Mouse (Mus musculus) E14TG2a.4 (cell line): ENCODE measurements around the gene Acss3.

Source experiments
- CTCF ChIP-seq: conservative IDR thresholded peaks from 2 replicates; pipeline ENCODE4 v1.5.1; 2014; ENCODE audit warnings: low read length
- NANOG ChIP-seq: IDR thresholded peaks from 2 replicates; pipeline ENCODE4 v1.6.1; 2014; ENCODE audit warnings: borderline replicate concordance, low read length, mixed read lengths

DNA sequence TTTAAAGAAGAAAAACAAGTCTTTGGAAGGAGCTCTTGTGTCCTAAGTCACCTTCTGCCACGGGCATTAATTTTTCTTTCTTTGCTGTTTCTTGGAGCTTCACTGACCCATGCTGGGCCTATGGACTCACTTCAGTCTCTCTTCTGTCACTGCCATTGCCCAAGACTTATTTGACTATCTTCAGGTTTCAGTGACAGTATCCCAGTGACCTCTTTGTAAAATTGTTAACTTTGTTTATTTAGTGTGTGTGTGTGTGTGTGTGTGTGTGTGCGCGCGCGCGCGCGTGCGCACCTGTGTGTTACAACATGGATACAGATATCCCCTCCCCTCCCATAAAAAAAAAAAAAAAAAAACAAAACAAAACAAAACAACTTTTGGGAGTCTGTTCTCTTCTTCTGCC lies 2.2 kb downstream of the Acss3 start:
- TF ChIP-seq CTCF (no peak), NANOG (no peak)
